In genomic region chr4:114842376-114842960, GRCm38 (mm10) we compare ENCODE assay signal across 14 mouse cellular contexts. TPM values are rescaled to one million over a fixed set of nuclear protein-coding genes. Genes with fewer than 3 reads are reported as not detected.
DNase-seq lines count a peak whose midpoint lies in the region; ATAC-seq and TF ChIP-seq lines count a peak whose summit lies in the region.
"Had no signal": no experiment of that assay in that cellular context is flagged by ENCODE, and none has a peak within 500 bp of the region (broad histone marks: within the 10 kb centered on the region; RNA-seq: fewer than 3 reads in every experiment).

No protein-coding gene starts in this region.

- 0 out of 2 replicates have a peak overlapping the region, but pooled peaks have one; percentile 5 for H3K4me2 ChIP-seq in forebrain, embryonic 16.5 days (ENCODE audit: low read length)
- no peak overlapping the region; the same call in 1 of the 2 replicates for H3K4me2 ChIP-seq in forebrain, postnatal 0 days (ENCODE audit: low read depth)
- H3K4me2 ChIP-seq in hindbrain, embryonic 15.5 days, result peak overlapping the region; percentile 39
- H3K4me2 ChIP-seq in midbrain, embryonic 14.5 days (ENCODE audit: low read length), result peak overlapping the region; percentile 40

- peaks cover 2% of the 10 kb centered on the region; the same call in 1 of the 2 replicates for H3K9me3 ChIP-seq in forebrain, embryonic 16.5 days (ENCODE audit: control insufficient read depth, low read length)
- H3K9me3 ChIP-seq in forebrain, postnatal 0 days (ENCODE audit: low read length), result no peaks in the 10 kb centered on the region
- no peaks in the 10 kb centered on the region for H3K9me3 ChIP-seq in hindbrain, embryonic 15.5 days
- H3K9me3 ChIP-seq in midbrain, embryonic 14.5 days (ENCODE audit: control insufficient read depth, low read length), result no peaks in the 10 kb centered on the region
- H3K9me3 ChIP-seq: heart, embryonic 15.5 days had no signal

- H3K4me3 ChIP-seq in forebrain, embryonic 16.5 days (replicated peaks; ENCODE audit: low read length), result no peak overlapping the region
- no peak overlapping the region for H3K4me3 ChIP-seq in forebrain, postnatal 0 days (ENCODE audit: low read depth, low read length)
- H3K4me3 ChIP-seq in hindbrain, embryonic 15.5 days, result 0 out of 2 replicates have a peak overlapping the region, but pooled peaks have one; percentile 0
- no peak overlapping the region for H3K4me3 ChIP-seq in midbrain, embryonic 14.5 days (replicated peaks; ENCODE audit: low read depth, low read length)

- H3K27ac ChIP-seq in forebrain, embryonic 16.5 days (ENCODE audit: low read length), result no peak overlapping the region
- H3K27ac ChIP-seq in forebrain, postnatal 0 days (ENCODE audit: low read depth, low read length), result no peak overlapping the region
- H3K27ac ChIP-seq in hindbrain, embryonic 15.5 days (replicated peaks), result no peak overlapping the region
- no peak overlapping the region for H3K27ac ChIP-seq in midbrain, embryonic 14.5 days (replicated peaks; ENCODE audit: low read depth, low read length)
- H3K27ac ChIP-seq: heart, embryonic 15.5 days had no signal

- no peaks in the 10 kb centered on the region for H3K36me3 ChIP-seq in forebrain, embryonic 16.5 days (ENCODE audit: control insufficient read depth, insufficient read depth)
- no peaks in the 10 kb centered on the region for H3K36me3 ChIP-seq in forebrain, postnatal 0 days (ENCODE audit: insufficient read depth)
- H3K36me3 ChIP-seq in hindbrain, embryonic 15.5 days, result no peaks in the 10 kb centered on the region
- no peaks in the 10 kb centered on the region for H3K36me3 ChIP-seq in midbrain, embryonic 14.5 days (ENCODE audit: control insufficient read depth, insufficient read depth, low read length)
- H3K36me3 ChIP-seq: heart, embryonic 15.5 days had no signal

- H3K4me1 ChIP-seq in forebrain, embryonic 16.5 days (replicated peaks; ENCODE audit: control insufficient read depth, insufficient read depth, low read length), result peaks cover 8% of the 10 kb centered on the region
- H3K4me1 ChIP-seq in forebrain, postnatal 0 days (ENCODE audit: insufficient read depth), result no peaks in the 10 kb centered on the region
- H3K4me1 ChIP-seq in hindbrain, embryonic 15.5 days (replicated peaks), result peaks cover 8% of the 10 kb centered on the region
- peaks cover 8% of the 10 kb centered on the region for H3K4me1 ChIP-seq in midbrain, embryonic 14.5 days (ENCODE audit: control insufficient read depth, insufficient read depth, low read length)

- ATAC-seq in forebrain, embryonic 16.5 days, result no peak
- ATAC-seq in forebrain, postnatal 0 days, result no peak
- ATAC-seq in hindbrain, embryonic 15.5 days (ENCODE audit: low FRiP score, low read depth), result peak; percentile 70; the same call in 1 of the 2 replicates
- ATAC-seq in midbrain, embryonic 14.5 days (ENCODE audit: low FRiP score, low TSS enrichment), result no peak; the same call in 1 of the 2 replicates
- ATAC-seq in granulocyte monocyte progenitor cell, adult 5-6 weeks (replicated peaks; ENCODE audit: poor library complexity, severe bottlenecking), result no peak
- ATAC-seq: Patski had no signal

- no peak overlapping the region for H3K9ac ChIP-seq in forebrain, embryonic 16.5 days (replicated peaks; ENCODE audit: low read depth, low read length)
- no peak overlapping the region for H3K9ac ChIP-seq in forebrain, postnatal 0 days
- no peak overlapping the region for H3K9ac ChIP-seq in hindbrain, embryonic 15.5 days
- H3K9ac ChIP-seq in midbrain, embryonic 14.5 days (replicated peaks; ENCODE audit: low read length), result no peak overlapping the region

- TF ChIP-seq CTCF in forebrain, postnatal 0 days (IDR thresholded peaks at IDR 0.05; ENCODE audit: low read depth), result no peak

- WGBS in forebrain, embryonic 16.5 days, result 8% methylated on average over 6 of the region's 11 CpGs
- 6% methylated on average over 9 of the region's 11 CpGs for WGBS in forebrain, postnatal 0 days
- 6% methylated on average over 7 of the region's 11 CpGs for WGBS in hindbrain, embryonic 15.5 days
- 3% methylated on average over 10 of the region's 11 CpGs for WGBS in midbrain, embryonic 14.5 days

- H3K27me3 ChIP-seq in forebrain, embryonic 16.5 days (replicated peaks; ENCODE audit: control insufficient read depth, insufficient read depth, low read length), result peaks cover 39% of the 10 kb centered on the region
- peaks cover 27% of the 10 kb centered on the region; the same call in 1 of the 2 replicates for H3K27me3 ChIP-seq in forebrain, postnatal 0 days (ENCODE audit: insufficient read depth, low read length)
- peaks cover 37% of the 10 kb centered on the region for H3K27me3 ChIP-seq in hindbrain, embryonic 15.5 days
- H3K27me3 ChIP-seq in midbrain, embryonic 14.5 days (ENCODE audit: control insufficient read depth, insufficient read depth, low read length), result peaks cover 29% of the 10 kb centered on the region

- DNase-seq in forebrain, postnatal 0 days, result no peak
- DNase-seq in embryo, embryonic 10.5 days (ENCODE audit: low spot score), result peak; percentile 78
- DNase-seq in midbrain, embryonic 14.5 days, result peak; percentile 37
- DNase-seq in layer of hippocampus, postnatal 14 days (ENCODE audit: low spot score in 2 of 2), result no peak
- no peak for DNase-seq in B cell, adult 2 months
- DNase-seq: adrenal gland, postnatal 36 days; cerebellum, adult 2 months had no signal

RNA-seq across cellular contexts. Expression of gene Gm12830, which starts 20.9 kb away (rescaled TPM):
- not detected in 2 replicates for polyA plus RNA-seq in forebrain, embryonic 16.5 days (2015; fragmentation: Nextera tagmentation; extraction: Ambion mirVana)
- total RNA-seq in forebrain, postnatal 0 days (2014; rRNA removed), result not detected in 2 replicates
- not detected in 2 replicates for polyA plus RNA-seq in forebrain, postnatal 0 days (2015; fragmentation: Nextera tagmentation; extraction: Ambion mirVana)
- not detected in 2 replicates for polyA plus RNA-seq in hindbrain, embryonic 15.5 days (2015; fragmentation: Nextera tagmentation; extraction: Ambion mirVana)
- not detected in 2 replicates for polyA plus RNA-seq in midbrain, embryonic 14.5 days (2014; fragmentation: Nextera tagmentation; extraction: Ambion mirVana)
- total RNA-seq in granulocyte monocyte progenitor cell, adult 5-6 weeks (2014; fragmentation: Nextera tagmentation), result not detected in 2 replicates
- not detected in 2 replicates for total RNA-seq in granulocyte monocyte progenitor cell, adult 5-6 weeks (2017)
- not detected for total RNA-seq in layer of hippocampus, postnatal 14 days (2021)
- total RNA-seq: adrenal gland, postnatal 36 days; liver, adult 2 months; megakaryocyte progenitor cell, adult 5-6 weeks had no signal
- polyA plus RNA-seq: cerebellum, adult 2 months; heart, embryonic 15.5 days; liver, adult 2 months; Patski had no signal

Comparison
In these comparisons a context has a peak if more than half of its experiments do, and no peak if none do; other contexts are left out.
1. DNase-seq: peak in embryo, embryonic 10.5 days (single experiment) and midbrain, embryonic 14.5 days (single experiment); none in forebrain, postnatal 0 days (single experiment), layer of hippocampus, postnatal 14 days (0 of 2) and B cell, adult 2 months (0 of 2).